Mouse (Mus musculus) liver, embryonic 11.5 days (tissue): ENCODE data around the gene Gas2l1. TPM values are rescaled to one million over a fixed set of nuclear protein-coding genes. Genes with fewer than 3 reads are reported as not detected.

Experiments
- ATAC-seq: fragments of 200-750 bp; cut with Nextera tagmentation; replicated peaks from 2 replicates; pipeline ENCODE4 v1.8.0; 2017; ENCODE audit warnings: moderate number of reproducible peaks, mild to moderate bottlenecking, moderate TSS enrichment, moderate library complexity; ENCODE audit not compliant: low FRiP score
- DNase-seq: peaks from one replicate; pipeline ENCODE4 v3.0.0-alpha.2; 2017; ENCODE audit warnings: low spot score
- H3K27ac ChIP-seq: fragments of 300-500 bp; sonication (generic); 2 replicates; pipeline ENCODE4 v1.5.1; 2014; ENCODE audit warnings: mild to moderate bottlenecking, low read depth, low read length, control low read depth
- H3K27me3 ChIP-seq: fragments of 300-500 bp; sonication (generic); replicated peaks from 2 replicates; pipeline ENCODE4 v1.6.1; 2014; ENCODE audit warnings: low read length, mixed read lengths; ENCODE audit not compliant: control insufficient read depth, insufficient read depth
- H3K36me3 ChIP-seq: fragments of 300-500 bp; sonication (generic); 2 replicates; pipeline ENCODE4 v1.6.1; 2014; ENCODE audit warnings: mild to moderate bottlenecking, low read length, moderate library complexity, mixed read lengths; ENCODE audit not compliant: control insufficient read depth, insufficient read depth
- H3K4me1 ChIP-seq: fragments of 300-500 bp; sonication (generic); replicated peaks from 2 replicates; pipeline ENCODE4 v1.6.1; 2014; ENCODE audit warnings: low read length, mixed read lengths; ENCODE audit not compliant: control insufficient read depth, insufficient read depth
- H3K4me2 ChIP-seq: fragments of 300-500 bp; sonication (generic); 2 replicates; pipeline ENCODE4 v1.6.1; 2014; ENCODE audit warnings: mild to moderate bottlenecking, control low read depth, moderate library complexity
- H3K4me3 ChIP-seq: fragments of 300-500 bp; sonication (generic); 2 replicates; pipeline ENCODE4 v1.5.1; 2014; ENCODE audit warnings: low read depth, low read length, control low read depth
- H3K9ac ChIP-seq: fragments of 300-500 bp; sonication (generic); 2 replicates; pipeline ENCODE4 v1.6.1; 2014; ENCODE audit warnings: low read depth, low read length, control low read depth
- H3K9me3 ChIP-seq: fragments of 300-500 bp; sonication (generic); 2 replicates; pipeline ENCODE4 v1.6.1; 2016; ENCODE audit warnings: low read length, inconsistent platforms, mixed read lengths; ENCODE audit not compliant: control insufficient read depth
- WGBS: fragments of 180-500 bp; shearing (Covaris S2); extraction: QIAGEN DNeasy Blood & Tissue Kit; methylation state at CpG from one replicate; pipeline ENCODE4 v1.1.7; 2014; 5-methylcytosine and 5-hydroxymethylcytosine counted together
- polyA plus RNA-seq: library from polyadenylated mRNA; unstranded; fragments of >200 nt; fragmentation: Nextera tagmentation; extraction: Ambion mirVana; gene quantifications from 2 replicates; pipeline ENCODE4 v1.2.1, GENCODE M21; 2014

Gas2l1 gene
- polyA plus RNA-seq, 1 experiment from 2014 or later: 46.5 TPM

GRCm38 (mm10) chr11:5075760-5076159 lies 10.6 kb upstream of the Gas2l1 start:
- no peak for ATAC-seq

GRCm38 (mm10) chr11:5074882-5075281 lies 9.8 kb upstream of the Gas2l1 start:
- no peak overlapping the region for H3K4me2 ChIP-seq
- H3K9me3 ChIP-seq: no peaks in the 10 kb centered on the region
- H3K27ac ChIP-seq: no peak overlapping the region
- H3K36me3 ChIP-seq: peaks cover 68% of the 10 kb centered on the region
- no peak overlapping the region for H3K4me3 ChIP-seq
- WGBS: 74% methylated on average over 4 of the region's 4 CpGs
- ATAC-seq (no peak), DNase-seq (no peak)
- no peak overlapping the region for H3K9ac ChIP-seq
- no peaks in the 10 kb centered on the region for H3K27me3 ChIP-seq
- H3K4me1 ChIP-seq: no peaks in the 10 kb centered on the region

More at GRCm38 (mm10) chr11:5075760-5076159, 10.6 kb upstream of the Gas2l1 start:
- Histone ChIP-seq H3K4me3 (no peak overlapping the region), H3K4me2 (no peak overlapping the region), H3K36me3 (peaks cover 68% of the 10 kb centered on the region), H3K9ac (no peak overlapping the region), H3K4me1 (no peaks in the 10 kb centered on the region), H3K27ac (no peak overlapping the region), H3K27me3 (no peaks in the 10 kb centered on the region), H3K9me3 (no peaks in the 10 kb centered on the region)
- DNase-seq: no peak

GRCm38 (mm10) chr11:5068126-5068971 lies 3.2 kb upstream of the Gas2l1 start:
- WGBS: 71% methylated on average over 9 of the region's 9 CpGs
- Histone ChIP-seq H3K9me3 (no peaks in the 10 kb centered on the region), H3K4me1 (no peaks in the 10 kb centered on the region; the same call in 1 of the 2 replicates), H3K9ac (no peak overlapping the region; the same call in 1 of the 2 replicates), H3K4me3 (no peak overlapping the region), H3K27me3 (peaks cover 8% of the 10 kb centered on the region), H3K36me3 (peaks cover 42% of the 10 kb centered on the region), H3K4me2 (no peak overlapping the region), H3K27ac (peak overlapping the region; percentile 39; the same call in 1 of the 2 replicates)
- no peak for DNase-seq
- ATAC-seq: no peak

GRCm38 (mm10) chr11:5067063-5067462 lies 1.9 kb upstream of the Gas2l1 start:
- H3K4me1 ChIP-seq: peaks cover 8% of the 10 kb centered on the region
- H3K36me3 ChIP-seq: peaks cover 30% of the 10 kb centered on the region
- ATAC-seq (no peak), DNase-seq (no peak)
- no peaks in the 10 kb centered on the region for H3K9me3 ChIP-seq
- no peak overlapping the region for H3K4me2 ChIP-seq
- H3K4me3 ChIP-seq: no peak overlapping the region
- no peak overlapping the region; the same call in 1 of the 2 replicates for H3K27ac ChIP-seq
- H3K9ac ChIP-seq: no peak overlapping the region
- H3K27me3 ChIP-seq: peaks cover 21% of the 10 kb centered on the region

- peak overlapping the region; percentile 73 for H3K4me2 ChIP-seq
- H3K4me3 ChIP-seq: peak overlapping the region; percentile 55
- DNase-seq (no peak), ATAC-seq (0 out of 2 replicates have a peak, but pooled peaks have one; percentile 15)
- peak overlapping the region; percentile 59 for H3K9ac ChIP-seq
- H3K27me3 ChIP-seq: peaks cover 47% of the 10 kb centered on the region
- peaks cover 8% of the 10 kb centered on the region for H3K36me3 ChIP-seq
- no peaks in the 10 kb centered on the region for H3K9me3 ChIP-seq
- 0 out of 2 replicates have a peak overlapping the region, but pooled peaks have one; percentile 2 for H3K27ac ChIP-seq
- H3K4me1 ChIP-seq: peaks cover 22% of the 10 kb centered on the region
- WGBS: 16% methylated on average over 38 of the region's 38 CpGs
Measured at GRCm38 (mm10) chr11:5064282-5065055, 658 bp downstream of the Gas2l1 start.

GRCm38 (mm10) chr11:5063561-5064281 lies 1.4 kb downstream of the Gas2l1 start:
- H3K4me1 ChIP-seq: peaks cover 28% of the 10 kb centered on the region
- no peaks in the 10 kb centered on the region for H3K9me3 ChIP-seq
- ATAC-seq: no peak
- H3K9ac ChIP-seq: peak overlapping the region; percentile 59; the same call in 1 of the 2 replicates
- peaks cover under 1% of the 10 kb centered on the region; the same call in 1 of the 2 replicates for H3K36me3 ChIP-seq
- peak overlapping the region; percentile 73 for H3K4me2 ChIP-seq
- peaks cover 54% of the 10 kb centered on the region for H3K27me3 ChIP-seq
- H3K27ac ChIP-seq: no peak overlapping the region
- peak overlapping the region; percentile 55 for H3K4me3 ChIP-seq
- WGBS: 59% methylated on average over 31 of the region's 31 CpGs
- DNase-seq: no peak

GRCm38 (mm10) chr11:5062860-5063505 lies 2.1 kb downstream of the Gas2l1 start:
- H3K4me3 ChIP-seq: peak overlapping the region; percentile 19; the same call in 1 of the 2 replicates
- no peak for ATAC-seq
- peaks cover 32% of the 10 kb centered on the region for H3K4me1 ChIP-seq
- H3K27ac ChIP-seq: no peak overlapping the region
- DNase-seq: no peak
- no peaks in the 10 kb centered on the region for H3K9me3 ChIP-seq
- H3K9ac ChIP-seq: no peak overlapping the region
- H3K27me3 ChIP-seq: peaks cover 61% of the 10 kb centered on the region
- H3K36me3 ChIP-seq: no peaks in the 10 kb centered on the region
- WGBS: 68% methylated on average over 13 of the region's 13 CpGs
- peak overlapping the region; percentile 71 for H3K4me2 ChIP-seq

GRCm38 (mm10) chr11:5062326-5062725 lies 2.8 kb downstream of the Gas2l1 start:
- Histone ChIP-seq H3K9me3 (no peaks in the 10 kb centered on the region), H3K27me3 (peaks cover 67% of the 10 kb centered on the region), H3K27ac (no peak overlapping the region), H3K9ac (no peak overlapping the region), H3K36me3 (no peaks in the 10 kb centered on the region), H3K4me3 (peak overlapping the region; percentile 42), H3K4me2 (peak overlapping the region; percentile 71), H3K4me1 (peaks cover 36% of the 10 kb centered on the region)
- DNase-seq (no peak), ATAC-seq (no peak)
- 33% methylated on average over 13 of the region's 13 CpGs for WGBS
